Mouse (Mus musculus): ENCODE results near the gene Smarca2. TPM values are rescaled to one million over a fixed set of nuclear protein-coding genes. Genes with fewer than 3 reads are reported as not detected.
A peak's percentile ranks its signal among the peaks of the same experiment; 100 is the strongest.

Smarca2 gene
- polyA plus RNA-seq, 1 experiment from 2014 or later = 81.9 TPM

- peak overlapping the region; percentile 100 for H3K27ac ChIP-seq (replicated peaks)
- ATAC-seq (ENCODE audit: insufficient number of reproducible peaks, low FRiP score, low TSS enrichment, low read depth) = peak; percentile 71
- H3K9me3 ChIP-seq (replicated peaks) = no peaks in the 10 kb centered on the region
- H3K4me2 ChIP-seq (replicated peaks) = peak overlapping the region; percentile 93
- H3K36me3 ChIP-seq = no peaks in the 10 kb centered on the region
- 1% methylated on average over 36 of the region's 36 CpGs for WGBS
- H3K27me3 ChIP-seq = no peaks in the 10 kb centered on the region; the same call in 1 of the 2 replicates
- peaks cover 15% of the 10 kb centered on the region for H3K4me1 ChIP-seq
- H3K4me3 ChIP-seq (replicated peaks) = peak overlapping the region; percentile 79
- H3K9ac ChIP-seq = peak overlapping the region; percentile 63
Observed at GRCm38 (mm10) chr19:26603906-26604754, 720 bp upstream of the Smarca2 start.

- ATAC-seq (ENCODE audit: insufficient number of reproducible peaks, low FRiP score, low TSS enrichment, low read depth) = no peak
- H3K9ac ChIP-seq = peak overlapping the region; percentile 64
- H3K4me2 ChIP-seq (replicated peaks) = peak overlapping the region; percentile 93
- H3K36me3 ChIP-seq = no peaks in the 10 kb centered on the region
- peak overlapping the region; percentile 79 for H3K4me3 ChIP-seq (replicated peaks)
- H3K4me1 ChIP-seq = peaks cover 15% of the 10 kb centered on the region
- H3K27ac ChIP-seq (replicated peaks) = peak overlapping the region; percentile 96
- no peaks in the 10 kb centered on the region for H3K9me3 ChIP-seq (replicated peaks)
- under 1% methylated on average over 44 of the region's 44 CpGs for WGBS
- no peaks in the 10 kb centered on the region for H3K27me3 ChIP-seq
Observed at GRCm38 (mm10) chr19:26605438-26606320, 829 bp downstream of the Smarca2 start.

GRCm38 (mm10) chr19:26606321-26607155 lies 1.7 kb downstream of the Smarca2 start:
- Histone ChIP-seq H3K9me3 (replicated peaks) (no peaks in the 10 kb centered on the region), H3K4me2 (replicated peaks) (peak overlapping the region; percentile 93), H3K4me1 (peaks cover 15% of the 10 kb centered on the region), H3K9ac (peak overlapping the region; percentile 64), H3K36me3 (no peaks in the 10 kb centered on the region), H3K4me3 (replicated peaks) (peak overlapping the region; percentile 79), H3K27ac (replicated peaks) (peak overlapping the region; percentile 96), H3K27me3 (no peaks in the 10 kb centered on the region)
- peak; percentile 17; the same call in 1 of the 2 replicates for ATAC-seq (ENCODE audit: insufficient number of reproducible peaks, low FRiP score, low TSS enrichment, low read depth)
- WGBS = under 1% methylated on average over 57 of the region's 63 CpGs

GRCm38 (mm10) chr19:26607156-26607536 lies 2.3 kb downstream of the Smarca2 start:
- no peak; the same call in 1 of the 2 replicates for ATAC-seq (ENCODE audit: insufficient number of reproducible peaks, low FRiP score, low TSS enrichment, low read depth)
- H3K9me3 ChIP-seq (replicated peaks) = no peaks in the 10 kb centered on the region
- no peaks in the 10 kb centered on the region for H3K36me3 ChIP-seq
- H3K4me1 ChIP-seq = peaks cover 15% of the 10 kb centered on the region
- peak overlapping the region; percentile 79 for H3K4me3 ChIP-seq (replicated peaks)
- peak overlapping the region; percentile 64 for H3K9ac ChIP-seq
- peak overlapping the region; percentile 96 for H3K27ac ChIP-seq (replicated peaks)
- peak overlapping the region; percentile 93 for H3K4me2 ChIP-seq (replicated peaks)
- H3K27me3 ChIP-seq = no peaks in the 10 kb centered on the region
- WGBS = under 1% methylated on average over 41 of the region's 56 CpGs

GRCm38 (mm10) chr19:26607551-26608433 lies 2.9 kb downstream of the Smarca2 start:
- no peak for ATAC-seq (ENCODE audit: insufficient number of reproducible peaks, low FRiP score, low TSS enrichment, low read depth)
- Histone ChIP-seq H3K27me3 (no peaks in the 10 kb centered on the region), H3K36me3 (no peaks in the 10 kb centered on the region), H3K27ac (replicated peaks) (peak overlapping the region; percentile 96), H3K9me3 (replicated peaks) (no peaks in the 10 kb centered on the region), H3K4me1 (peaks cover 19% of the 10 kb centered on the region), H3K4me3 (replicated peaks) (peak overlapping the region; percentile 79), H3K4me2 (replicated peaks) (peak overlapping the region; percentile 93), H3K9ac (peak overlapping the region; percentile 64)
- WGBS = under 1% methylated on average over 38 of the region's 39 CpGs

- Histone ChIP-seq H3K36me3 (no peaks in the 10 kb centered on the region), H3K9me3 (replicated peaks) (no peaks in the 10 kb centered on the region), H3K4me1 (peaks cover 22% of the 10 kb centered on the region), H3K4me3 (replicated peaks) (peak overlapping the region; percentile 79), H3K9ac (no peak overlapping the region), H3K4me2 (replicated peaks) (peak overlapping the region; percentile 93), H3K27me3 (no peaks in the 10 kb centered on the region), H3K27ac (replicated peaks) (no peak overlapping the region)
- no peak for ATAC-seq (ENCODE audit: insufficient number of reproducible peaks, low FRiP score, low TSS enrichment, low read depth)
- WGBS = 19% methylated on average over 7 of the region's 7 CpGs
Observed at GRCm38 (mm10) chr19:26608434-26608812, 3.6 kb downstream of the Smarca2 start.

GRCm38 (mm10) chr19:26609637-26610036 lies 4.8 kb downstream of the Smarca2 start:
- Histone ChIP-seq H3K36me3 (no peaks in the 10 kb centered on the region), H3K27ac (replicated peaks) (no peak overlapping the region), H3K9me3 (replicated peaks) (no peaks in the 10 kb centered on the region), H3K27me3 (no peaks in the 10 kb centered on the region), H3K4me2 (replicated peaks) (no peak overlapping the region), H3K4me1 (peaks cover 23% of the 10 kb centered on the region), H3K4me3 (replicated peaks) (no peak overlapping the region), H3K9ac (no peak overlapping the region)
- ATAC-seq (ENCODE audit: insufficient number of reproducible peaks, low FRiP score, low TSS enrichment, low read depth) = no peak
- WGBS = 49% methylated on average over 2 of the region's 2 CpGs

- H3K4me3 ChIP-seq (replicated peaks) = no peak overlapping the region
- H3K4me2 ChIP-seq (replicated peaks) = no peak overlapping the region
- H3K9ac ChIP-seq = no peak overlapping the region
- 35% methylated on average over 4 of the region's 4 CpGs for WGBS
- H3K9me3 ChIP-seq (replicated peaks) = no peaks in the 10 kb centered on the region
- ATAC-seq (ENCODE audit: insufficient number of reproducible peaks, low FRiP score, low TSS enrichment, low read depth) = no peak
- H3K27me3 ChIP-seq = no peaks in the 10 kb centered on the region
- H3K27ac ChIP-seq (replicated peaks) = no peak overlapping the region
- H3K4me1 ChIP-seq = peaks cover 20% of the 10 kb centered on the region
- H3K36me3 ChIP-seq = no peaks in the 10 kb centered on the region
Observed at GRCm38 (mm10) chr19:26612995-26613394, 8.1 kb downstream of the Smarca2 start.

- H3K4me2 ChIP-seq (replicated peaks) = no peak overlapping the region
- peaks cover 14% of the 10 kb centered on the region; the same call in 1 of the 2 replicates for H3K4me1 ChIP-seq
- H3K9me3 ChIP-seq (replicated peaks) = no peaks in the 10 kb centered on the region
- H3K36me3 ChIP-seq = no peaks in the 10 kb centered on the region
- 74% methylated on average over 5 of the region's 5 CpGs for WGBS
- H3K9ac ChIP-seq = no peak overlapping the region
- H3K27ac ChIP-seq (replicated peaks) = no peak overlapping the region
- no peak overlapping the region for H3K4me3 ChIP-seq (replicated peaks)
- ATAC-seq (ENCODE audit: insufficient number of reproducible peaks, low FRiP score, low TSS enrichment, low read depth) = no peak
- no peaks in the 10 kb centered on the region for H3K27me3 ChIP-seq
Observed at GRCm38 (mm10) chr19:26613665-26614064, 8.8 kb downstream of the Smarca2 start.

- no peak overlapping the region for H3K4me3 ChIP-seq (replicated peaks)
- H3K4me2 ChIP-seq (replicated peaks) = no peak overlapping the region
- ATAC-seq (ENCODE audit: insufficient number of reproducible peaks, low FRiP score, low TSS enrichment, low read depth) = no peak
- WGBS = 71% methylated on average over 1 of the region's 1 CpGs
- H3K27ac ChIP-seq (replicated peaks) = no peak overlapping the region
- no peaks in the 10 kb centered on the region for H3K27me3 ChIP-seq
- H3K36me3 ChIP-seq = peaks cover 5% of the 10 kb centered on the region; the same call in 1 of the 2 replicates
- H3K9me3 ChIP-seq (replicated peaks) = no peaks in the 10 kb centered on the region
- H3K4me1 ChIP-seq = peaks cover 22% of the 10 kb centered on the region
- H3K9ac ChIP-seq = no peak overlapping the region
Observed at GRCm38 (mm10) chr19:26616271-26616670, 11.4 kb downstream of the Smarca2 start.

Measured in embryonic facial prominence, embryonic 15.5 days (tissue).